Mouse (Mus musculus) heart, postnatal 14 days (tissue): Measurements from ENCODE around the gene 1700020A23Rik. TPM values are rescaled to one million over a fixed set of nuclear protein-coding genes. Genes with fewer than 3 reads are reported as not detected.

Experiments
- DNase-seq, 2 experiments: peaks; one replicate each; pipeline ENCODE4 v3.0.0; 2021 to 2022
- intact Hi-C: fragments of 180-260 bp; cut with DNase I; formaldehyde crosslinking; loops from one replicate; pipeline ENCODE4 v1.15.1; 2025
- total RNA-seq, 2 experiments: library from RNA; stranded (reverse); gene quantifications; 2 replicates each; pipeline ENCODE4 v1.2.3; 2021

1700020A23Rik gene
- total RNA-seq, 2 experiments from 2014 or later, result not detected

DNA sequence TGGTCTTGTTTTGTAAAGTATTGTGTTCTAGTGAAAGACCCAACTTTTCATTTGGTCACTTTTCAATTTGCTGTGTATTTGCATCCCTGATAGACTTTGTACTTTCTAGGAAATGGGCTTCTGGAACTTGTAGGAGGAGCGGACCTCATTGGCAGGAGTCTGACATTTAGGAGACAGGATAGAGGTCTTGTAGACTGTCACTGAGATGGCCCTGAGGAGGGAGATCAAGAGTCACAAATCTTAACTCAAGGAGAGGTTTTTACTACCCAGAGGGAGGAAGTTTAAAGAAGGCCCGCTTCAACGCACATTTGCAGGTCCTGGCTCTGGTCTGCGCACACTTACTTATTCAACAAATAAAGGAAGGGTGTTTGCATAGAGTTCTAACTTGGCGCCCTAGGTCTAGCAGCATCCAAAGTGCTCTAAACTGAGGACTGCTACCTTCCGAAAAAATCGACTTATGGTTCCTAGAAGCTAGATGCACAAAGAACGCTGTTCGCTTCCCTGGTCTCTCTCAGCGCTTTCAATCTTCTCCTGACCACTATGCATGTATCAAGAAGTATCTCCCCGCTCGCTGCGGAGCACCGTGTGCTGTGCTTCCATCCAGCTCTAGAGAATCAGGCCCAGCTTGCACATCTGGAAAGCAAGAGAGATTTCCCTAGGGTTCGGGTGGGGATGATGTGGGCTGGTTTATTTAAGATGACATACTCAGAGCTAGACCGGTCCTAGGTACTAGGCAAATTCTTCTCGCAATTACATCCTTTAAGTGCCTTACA lies 44.1 kb downstream of the 1700020A23Rik start:
- intact Hi-C loops, result no loop called here
- DNase-seq, result peak in 1 of 2 experiments; percentile 9

DNA sequence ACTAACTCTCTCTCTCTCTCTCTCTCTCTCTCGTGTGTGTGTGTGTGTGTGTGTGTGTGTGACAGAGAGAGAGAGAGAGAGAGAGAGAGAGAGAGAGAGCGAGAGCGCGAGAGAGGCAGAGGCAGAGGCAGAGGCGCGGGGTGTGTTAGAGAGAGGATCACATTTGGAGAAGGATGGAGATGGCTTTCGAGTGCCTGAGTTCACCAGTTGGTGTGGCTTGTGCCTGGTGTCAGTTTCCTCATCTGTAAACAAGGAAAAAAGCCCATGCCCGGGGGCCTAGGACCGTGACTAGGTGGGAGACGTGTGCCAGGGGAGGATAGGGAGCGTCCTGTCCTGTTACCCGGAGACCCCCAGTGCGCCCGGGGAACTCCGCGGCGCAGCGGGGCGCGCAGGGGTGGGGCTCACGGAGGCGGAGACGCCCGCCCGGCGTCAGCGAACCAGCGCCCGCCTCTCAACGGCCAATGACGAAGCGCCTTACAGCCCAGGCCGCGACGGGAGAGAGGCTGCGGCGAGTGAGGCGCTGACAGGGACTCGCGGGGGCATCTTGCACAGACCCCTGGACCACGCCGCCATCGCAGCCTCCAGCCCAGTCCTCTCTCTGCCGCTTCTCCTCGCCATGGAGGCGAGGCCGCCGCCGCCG lies 44.9 kb downstream of the 1700020A23Rik start, which contains the start of gene Ptpra:
TSS of gene Ptpra (plus strand) at position 485 of the 640 bp plus-strand sequence.
- intact Hi-C loops, result loop anchor here (5.0 kb wide), 1 partner anchor 42 kb away; no protein-coding TSS in a partner anchor
- DNase-seq, result peak; percentile 94 to 95

DNA sequence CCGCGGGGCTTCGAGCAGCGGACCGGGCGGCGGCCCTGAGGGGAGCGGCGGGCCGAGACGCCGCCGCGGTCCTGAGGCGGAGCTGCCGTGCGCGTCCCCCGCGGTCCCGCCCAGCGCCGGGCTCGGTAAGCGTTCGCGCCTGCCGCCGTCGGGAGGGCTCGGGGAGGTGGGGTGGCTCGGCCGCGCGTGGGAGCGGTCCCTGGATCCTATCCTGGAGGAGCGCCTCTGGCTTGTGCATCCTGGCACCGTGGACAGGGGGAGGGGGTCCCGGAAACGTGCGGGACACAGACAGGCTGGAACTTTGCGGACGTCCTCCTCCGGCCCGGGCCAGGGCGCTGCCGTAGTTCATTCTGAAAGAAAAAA lies 45.4 kb downstream of the 1700020A23Rik start:
- peak; percentile 79 to 84 for DNase-seq
- intact Hi-C loops, result loop anchor here (5.0 kb wide), 1 partner anchor 42 kb away; no protein-coding TSS in a partner anchor

DNA sequence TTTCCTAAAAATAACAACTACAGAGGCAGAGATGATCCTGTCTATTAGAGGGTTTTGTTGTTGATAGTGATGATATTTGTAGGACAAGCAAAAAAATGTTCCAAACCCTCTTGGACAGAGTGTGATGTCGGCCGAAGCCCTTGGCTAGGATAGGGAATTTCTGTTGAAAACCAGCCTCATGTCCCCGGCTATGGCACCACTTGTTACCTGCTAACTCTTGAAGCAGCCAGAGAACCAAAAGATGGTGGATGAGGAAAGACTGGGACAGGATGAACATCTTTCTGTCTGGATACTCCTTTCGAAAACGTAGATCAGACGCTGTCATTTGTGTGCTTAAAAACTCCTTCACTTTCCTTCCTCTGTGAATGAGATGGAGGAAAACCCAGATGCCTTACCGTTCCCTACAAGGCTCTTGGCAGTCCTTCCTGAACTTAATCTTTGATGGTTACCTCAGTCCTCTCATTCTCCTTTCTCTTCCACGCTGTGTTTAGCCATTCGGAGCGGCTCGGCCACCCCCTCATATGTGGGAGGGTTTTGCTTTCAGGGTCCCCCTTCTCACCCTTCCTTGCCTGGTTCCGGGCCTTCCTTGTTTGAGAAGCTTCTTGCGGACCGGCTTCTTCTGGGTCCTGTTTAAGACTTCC lies 46.1 kb downstream of the 1700020A23Rik start:
- DNase-seq, result peak in 1 of 2 experiments; percentile 5
- intact Hi-C loops, result loop anchor here (5.0 kb wide), 1 partner anchor 41 kb away; no protein-coding TSS in a partner anchor

DNA sequence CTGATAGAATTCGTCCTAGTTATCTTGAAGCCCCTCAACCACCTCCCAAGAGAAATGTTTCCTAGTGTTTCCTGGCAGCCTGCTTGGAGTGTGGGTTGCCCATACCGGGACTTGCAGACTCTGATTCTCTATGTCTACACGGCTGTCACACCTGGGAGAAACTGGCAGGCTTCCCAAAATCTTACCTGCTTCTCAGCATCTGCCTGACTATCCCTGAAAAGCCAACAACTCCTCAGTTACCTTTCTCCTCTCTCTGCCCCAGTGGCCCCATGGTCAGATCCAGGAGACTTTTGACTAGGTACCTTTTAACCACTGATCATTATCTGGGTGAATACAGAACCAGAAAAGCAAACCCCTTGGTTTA lies 46.6 kb downstream of the 1700020A23Rik start:
- no peak for DNase-seq
- intact Hi-C loops, result loop anchor here (5.0 kb wide), 1 partner anchor 41 kb away; no protein-coding TSS in a partner anchor

DNA sequence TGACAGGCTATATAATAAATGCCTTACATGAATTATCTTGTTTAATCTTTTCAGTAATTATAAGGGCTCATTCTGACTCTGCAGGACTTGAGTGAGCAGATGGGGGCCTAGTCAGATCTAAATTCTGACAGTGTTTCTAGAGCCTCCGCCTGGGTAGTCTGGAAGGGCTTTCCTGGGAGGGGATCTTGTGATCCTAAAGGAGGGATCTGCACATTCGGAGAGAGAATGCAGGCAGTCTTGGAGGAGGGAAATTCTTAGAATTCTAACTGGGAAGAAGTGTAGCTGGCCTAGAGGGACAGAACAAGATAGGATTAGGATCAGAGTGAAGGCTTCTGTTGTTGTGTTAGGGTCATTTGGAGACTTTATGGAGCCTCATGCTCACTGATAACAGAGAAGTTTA lies 47.2 kb downstream of the 1700020A23Rik start:
- intact Hi-C loops, result loop anchor here (5.0 kb wide), 1 partner anchor 40 kb away; no protein-coding TSS in a partner anchor
- no peak for DNase-seq

DNA sequence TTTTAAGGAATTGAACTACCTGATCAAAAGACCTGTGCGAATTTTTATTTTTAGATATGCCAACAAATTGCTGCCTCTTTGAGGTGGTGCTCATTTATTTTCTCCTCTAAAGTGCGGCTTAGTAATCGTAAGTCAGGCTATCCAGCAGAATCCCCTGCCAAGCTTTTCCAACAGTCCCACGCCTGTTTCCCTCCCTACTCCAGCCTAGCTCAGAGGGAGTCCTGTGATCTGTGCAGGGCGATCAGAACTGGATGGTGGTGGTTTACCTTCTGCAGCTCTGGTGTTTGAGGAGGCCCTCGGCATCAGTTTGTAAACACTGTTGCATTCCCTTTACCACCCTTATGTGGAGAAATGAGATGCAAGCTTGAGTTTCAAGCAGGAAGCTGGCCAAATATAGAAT lies 48.4 kb downstream of the 1700020A23Rik start:
- intact Hi-C loops, result loop anchor here (5.0 kb wide), 1 partner anchor 39 kb away; no protein-coding TSS in a partner anchor
- peak in 1 of 2 experiments; percentile 21 for DNase-seq

DNA sequence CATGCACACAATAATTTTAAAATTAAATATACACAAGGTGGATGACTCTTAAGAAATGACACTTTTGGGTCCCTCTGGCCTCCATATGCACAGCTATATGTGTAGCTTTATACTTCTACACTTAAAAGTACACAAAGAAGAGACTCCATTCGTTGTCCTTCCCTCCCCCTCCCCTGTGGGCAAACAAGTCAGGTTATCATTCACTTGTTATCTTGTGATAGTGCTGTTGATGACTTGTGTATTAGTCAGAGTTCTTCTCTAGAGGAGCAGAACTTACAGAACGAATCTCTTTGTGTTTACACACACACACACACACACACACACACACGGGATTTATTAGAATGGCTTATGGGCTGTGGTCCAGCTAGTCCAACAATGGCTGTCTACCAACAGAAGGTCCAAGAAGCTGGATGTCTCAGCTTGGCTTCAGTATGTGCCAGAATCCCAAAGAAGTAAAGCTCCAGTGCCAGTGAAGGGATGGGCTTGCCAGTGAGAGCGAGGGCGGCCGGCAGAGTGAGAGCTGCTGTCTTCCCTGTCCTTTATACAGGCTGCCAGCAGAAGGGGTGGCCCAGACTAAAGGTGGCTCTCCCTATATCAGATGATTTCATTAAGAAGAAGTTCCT lies 49.8 kb downstream of the 1700020A23Rik start:
- intact Hi-C loops, result loop anchor here (5.0 kb wide), 1 partner anchor 37 kb away; no protein-coding TSS in a partner anchor
- DNase-seq, result peak in 1 of 2 experiments; percentile 14

Other genes starting within 250 kb of the 1700020A23Rik start
- 100 to 1,000 TPM; 141 to 159 TPM for gene Snrpb, start 225.9 kb upstream of the 1700020A23Rik start, total RNA-seq
- not detected for gene Tmc2, start 210.1 kb upstream of the 1700020A23Rik start, total RNA-seq
- gene Nop56, start 130.8 kb upstream of the 1700020A23Rik start, total RNA-seq, result 10 to 100 TPM; 35.0 to 36.9 TPM
- gene Idh3b, start 120.7 kb upstream of the 1700020A23Rik start, total RNA-seq, result 100 to 1,000 TPM; 678 to 685 TPM
- 1 to 10 TPM in 1 of 2 experiments, under 1 TPM in 1; 0.68 to 1.1 TPM for gene Ebf4, start 110.1 kb upstream of the 1700020A23Rik start, total RNA-seq
- gene Cpxm1, start 7.7 kb upstream of the 1700020A23Rik start, total RNA-seq, result 10 to 100 TPM in 1 of 2 experiments, 1 to 10 TPM in 1; 9.5 to 10.4 TPM
- not detected for gene Gm28372, start within 50 bp of the 1700020A23Rik start, total RNA-seq
- not detected for gene Tmem239, start 1.2 kb downstream of the 1700020A23Rik start, total RNA-seq
- 10 to 100 TPM; 25.1 to 29.4 TPM for gene Vps16, start 19.1 kb downstream of the 1700020A23Rik start, total RNA-seq
- 1 to 10 TPM; 4.7 to 5.5 TPM for gene Pced1a, start 19.4 kb downstream of the 1700020A23Rik start, total RNA-seq
- 10 to 100 TPM; 61.8 to 63.8 TPM for gene Ptpra, start 45.0 kb downstream of the 1700020A23Rik start, total RNA-seq
- 10 to 100 TPM; 64.9 to 76.1 TPM for gene Mrps26, start 158.5 kb downstream of the 1700020A23Rik start, total RNA-seq
- not detected for gene Oxt, start 170.9 kb downstream of the 1700020A23Rik start, total RNA-seq
- gene Avp, start 177.3 kb downstream of the 1700020A23Rik start, total RNA-seq, result 1 to 10 TPM in 1 of 2 experiments, under 1 TPM in 1; 0.88 to 1.2 TPM
- gene Fastkd5, start 224.8 kb downstream of the 1700020A23Rik start, total RNA-seq, result 1 to 10 TPM; 7.3 to 9.3 TPM
- 1 to 10 TPM; 4.2 to 4.5 TPM for gene Ubox5, start 224.8 kb downstream of the 1700020A23Rik start, total RNA-seq
- 1 to 10 TPM; 3.3 to 4.6 TPM for gene Lzts3, start 237.5 kb downstream of the 1700020A23Rik start, total RNA-seq